Mouse (Mus musculus) adrenal gland (tissue): ENCODE results near the gene Il15ra.

ENCODE experiments used
- intact Hi-C: fragments of 180-260 bp; cut with DNase I; formaldehyde crosslinking; loops from one replicate; pipeline ENCODE4 v1.15.1; 2025

The Il15ra gene

GRCm38 (mm10) chr2:11777091-11778068 lies 72.3 kb downstream of the Il15ra start, which contains the start of the genes Fbh1 and Ankrd16:
TSS of gene Fbh1 (minus strand) at chr2:11777582.
TSS of gene Ankrd16 (plus strand) at chr2:11777876.
- intact Hi-C loops, result no loop called here

- intact Hi-C loops, result no loop called here
Observed at GRCm38 (mm10) chr2:11778087-11778823, 73.2 kb downstream of the Il15ra start.
